Mouse (Mus musculus) kidney, adult 18-20 months (tissue): ENCODE data around the gene Pip4p1.
"Not testable (repeated sequence)": the region's sequence is repeated elsewhere in the genome, so short reads cannot be mapped to it uniquely, and the experiment has no call there.

Experiments used
- DNase-seq: peaks from one replicate; pipeline ENCODE4 v3.0.0; 2021

Gene Pip4p1

DNA sequence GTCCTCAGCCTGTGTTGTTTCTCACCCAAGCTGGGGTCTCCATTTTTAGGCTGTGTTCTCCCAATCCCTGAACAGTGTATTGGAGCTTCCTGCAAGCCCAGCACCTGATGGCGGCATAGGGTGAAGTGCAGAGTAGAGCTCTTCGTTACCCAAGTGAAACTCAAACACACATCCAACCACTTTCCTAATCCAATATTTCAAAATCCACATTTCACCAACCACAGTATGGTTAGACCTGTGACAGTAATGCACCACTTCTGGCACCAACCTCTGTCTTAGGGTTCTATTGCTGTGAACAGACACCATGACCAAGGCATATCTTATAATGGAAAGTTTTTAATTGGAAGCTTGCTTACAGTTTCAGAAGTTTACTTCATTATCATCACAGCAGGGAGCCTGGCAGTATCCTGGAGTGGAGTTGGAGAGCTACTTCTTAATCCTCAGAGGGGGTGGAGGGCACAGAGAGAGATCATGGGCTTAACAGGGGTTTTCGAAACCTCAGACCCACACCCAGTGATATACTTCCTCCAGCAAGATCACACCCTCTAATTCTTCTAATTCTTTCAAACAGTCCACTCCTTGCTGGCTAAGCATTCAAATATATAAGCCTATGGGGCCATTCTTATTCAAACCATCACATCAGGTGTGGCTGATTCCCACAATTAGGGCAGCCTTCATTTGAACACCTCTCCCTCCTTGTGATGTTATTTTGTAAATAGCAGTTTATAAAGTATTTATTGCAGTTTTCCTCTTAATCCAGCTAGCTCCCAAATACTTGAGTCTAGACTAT, 7.7 kb upstream of the Pip4p1 start:
- no peak for DNase-seq

DNA sequence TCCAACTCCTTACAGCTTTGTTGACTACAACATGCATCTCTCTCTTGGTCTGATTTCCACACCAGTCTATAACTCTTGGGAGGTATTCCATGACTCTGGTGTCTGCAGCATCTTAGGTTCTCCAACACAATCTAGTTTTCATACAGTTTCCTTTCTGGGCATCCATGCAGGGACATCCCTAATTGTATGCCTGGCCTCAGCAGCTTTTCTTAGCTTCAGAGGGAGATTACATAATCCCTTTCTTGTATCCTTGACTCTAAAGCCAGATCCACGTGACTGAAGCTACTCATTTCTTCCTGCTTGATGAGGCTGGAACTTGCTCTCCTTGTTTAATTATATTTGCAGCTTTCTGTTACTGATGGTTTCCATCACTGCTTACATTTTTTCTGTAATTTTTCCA, 6.0 kb upstream of the Pip4p1 start:
- no peak for DNase-seq

DNA sequence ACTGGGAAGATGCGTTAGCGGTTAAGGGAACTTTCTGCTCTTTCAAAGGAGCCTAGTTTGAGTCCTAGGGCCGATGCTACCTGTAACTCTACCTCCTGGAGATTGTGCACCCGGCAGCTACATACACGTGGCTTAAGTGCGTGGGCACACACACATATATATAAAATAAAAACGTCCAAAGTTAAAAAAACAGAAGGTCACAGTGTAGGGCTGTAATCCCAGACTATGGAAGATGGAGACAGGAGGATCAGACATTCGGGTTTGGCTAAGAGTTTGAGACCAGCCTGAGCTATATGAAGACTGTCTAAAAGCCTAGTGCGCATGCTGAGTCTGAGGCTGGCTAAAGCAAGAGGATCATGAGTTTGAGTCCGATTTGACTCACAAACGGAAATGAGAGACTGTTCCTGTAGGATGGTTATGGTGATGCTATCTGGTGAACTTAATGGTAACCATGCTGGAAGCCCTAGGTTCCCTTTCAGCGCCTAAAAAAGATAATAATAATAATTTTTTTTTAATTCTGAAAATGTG, 901 bp upstream of the Pip4p1 start:
- DNase-seq = no peak

DNA sequence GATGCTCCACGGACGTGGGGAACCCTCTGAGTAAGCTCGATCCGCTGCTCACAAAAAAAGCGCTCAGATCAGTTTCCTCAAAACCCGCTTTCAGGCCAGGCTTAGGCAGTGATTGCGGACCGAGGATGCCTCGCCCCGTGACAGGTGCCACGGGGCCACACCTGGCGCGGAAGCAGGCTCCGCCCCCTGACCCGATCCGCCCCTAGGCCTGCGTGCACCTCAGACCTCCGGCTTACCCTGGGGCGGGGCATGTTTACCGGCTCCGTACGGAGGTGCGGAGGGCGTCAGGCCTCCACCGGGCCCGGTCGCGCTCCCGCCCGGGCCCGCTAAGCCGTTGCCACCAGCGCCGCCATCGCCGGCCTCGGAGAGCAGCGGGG, 291 bp downstream of the Pip4p1 start:
- DNase-seq = no peak

DNA sequence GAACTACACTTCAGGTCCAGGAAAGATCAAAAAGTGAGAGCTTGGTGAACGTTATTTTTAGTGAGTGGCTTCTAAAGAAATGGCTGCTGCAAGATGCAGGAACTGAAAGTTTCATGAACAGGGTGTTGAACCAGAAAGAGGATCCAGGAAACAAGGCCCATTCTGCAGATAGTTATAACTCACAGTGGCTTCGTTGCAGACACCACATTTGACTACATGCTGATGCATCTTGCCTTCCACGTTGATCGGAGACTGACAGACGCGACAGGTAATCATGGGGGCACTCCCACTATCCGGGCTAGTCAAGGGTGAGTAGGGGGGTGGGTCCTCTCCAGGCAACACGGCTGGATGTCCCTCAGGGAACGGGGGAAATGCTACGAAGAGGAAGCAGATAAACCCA, 705 bp downstream of the Pip4p1 start:
- DNase-seq = no peak

DNA sequence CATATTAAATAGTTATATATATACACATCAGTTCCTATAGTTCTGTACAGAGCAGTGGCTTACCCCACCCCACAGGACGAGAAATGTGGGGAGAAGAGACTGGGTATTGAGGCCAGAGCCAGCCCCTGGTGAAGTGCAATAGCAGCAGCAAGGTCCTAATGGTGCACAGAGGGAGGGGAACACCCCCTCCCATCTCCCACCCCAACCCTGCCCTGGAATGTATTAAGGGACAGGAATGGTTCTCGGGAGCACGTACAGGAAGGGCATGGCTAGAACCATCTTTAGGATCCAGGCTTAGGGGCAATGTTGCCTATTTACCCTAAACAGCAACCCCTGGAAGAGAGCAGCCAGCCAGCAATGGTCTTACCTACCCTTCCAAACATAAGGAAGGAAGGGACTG, 3.3 kb downstream of the Pip4p1 start:
- no peak for DNase-seq

DNA sequence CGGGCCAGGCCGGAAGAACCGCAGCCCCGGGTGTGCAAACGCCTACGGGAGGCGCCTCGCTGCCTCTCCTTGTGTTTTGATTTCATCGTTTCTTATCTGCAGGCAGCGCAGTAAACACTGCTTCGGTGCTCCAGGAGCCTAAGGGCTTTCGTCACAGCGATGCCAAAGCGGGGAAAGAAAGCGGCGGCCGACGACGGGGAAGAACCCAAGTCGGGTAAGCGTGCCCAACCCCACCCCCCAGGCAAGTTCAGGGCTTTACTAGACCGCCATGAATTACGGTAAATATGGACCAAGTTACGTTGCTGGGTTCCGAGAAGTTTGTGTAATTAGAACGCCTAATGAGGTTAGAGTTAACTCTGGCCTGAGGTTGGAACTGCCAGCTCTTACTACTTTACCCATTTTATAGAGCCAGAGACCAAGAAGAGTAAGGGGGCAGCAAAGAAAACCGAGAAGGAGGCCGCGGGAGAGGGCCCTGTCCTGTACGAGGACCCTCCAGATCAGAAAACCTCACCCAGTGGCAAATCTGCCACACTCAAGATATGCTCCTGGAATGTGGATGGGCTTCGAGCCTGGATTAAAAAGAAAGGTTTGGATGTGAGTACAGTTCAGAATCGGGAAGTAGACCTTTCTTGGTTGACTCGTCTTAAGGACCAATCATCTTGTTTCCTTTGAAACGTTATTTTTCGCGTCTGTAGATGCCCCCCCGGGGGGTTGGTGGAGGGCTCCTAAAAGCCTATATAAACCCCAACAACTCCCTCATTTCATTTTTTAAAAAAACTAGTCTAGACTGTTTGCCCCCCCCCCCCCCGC, 5.3 kb downstream of the Pip4p1 start:
- DNase-seq = no peak

DNA sequence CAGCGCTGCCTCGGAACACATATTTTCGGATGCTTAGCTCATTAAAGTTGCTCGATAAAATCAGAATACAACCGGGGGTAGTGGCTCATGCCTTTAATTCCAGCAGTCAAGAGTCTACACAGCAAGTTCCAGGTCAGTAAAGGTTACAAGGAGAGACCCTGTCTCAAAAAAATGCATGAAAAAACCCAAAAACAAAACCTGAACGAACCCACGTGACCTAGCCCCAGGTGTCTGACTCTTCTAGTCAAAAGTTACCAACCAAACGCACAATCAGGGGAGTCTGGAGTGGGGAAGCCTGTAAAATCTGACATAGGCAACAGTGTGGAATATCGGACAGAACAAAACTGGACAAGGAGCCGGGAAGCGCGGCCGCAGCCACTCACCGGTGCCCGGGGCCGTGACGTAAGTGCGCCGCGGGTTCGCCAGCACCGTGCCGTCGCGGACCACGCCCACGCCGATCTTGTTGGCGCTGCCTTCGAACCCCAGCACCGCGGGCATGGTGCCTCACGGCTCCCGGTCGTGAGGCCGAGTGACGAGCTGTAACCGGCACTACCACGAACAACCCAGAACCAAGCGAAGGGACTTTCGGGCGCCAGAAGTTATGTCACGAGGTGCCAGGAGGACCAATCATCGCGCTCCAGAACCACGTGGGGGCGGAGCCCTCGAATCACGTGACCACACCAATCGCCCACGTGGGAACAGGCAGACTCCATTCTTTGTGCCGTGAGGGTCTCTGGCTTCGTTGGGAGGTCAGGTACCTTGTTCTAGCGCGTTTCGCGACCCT, 6.2 kb downstream of the Pip4p1 start, which contains the start of the genes Osgep and Apex1:
Gene Osgep (minus strand): TSS at position 613 of the 784 bp plus-strand sequence.
Gene Apex1 (plus strand): TSS at position 688 of the 784 bp plus-strand sequence.
- peak; percentile 98 for DNase-seq

DNA sequence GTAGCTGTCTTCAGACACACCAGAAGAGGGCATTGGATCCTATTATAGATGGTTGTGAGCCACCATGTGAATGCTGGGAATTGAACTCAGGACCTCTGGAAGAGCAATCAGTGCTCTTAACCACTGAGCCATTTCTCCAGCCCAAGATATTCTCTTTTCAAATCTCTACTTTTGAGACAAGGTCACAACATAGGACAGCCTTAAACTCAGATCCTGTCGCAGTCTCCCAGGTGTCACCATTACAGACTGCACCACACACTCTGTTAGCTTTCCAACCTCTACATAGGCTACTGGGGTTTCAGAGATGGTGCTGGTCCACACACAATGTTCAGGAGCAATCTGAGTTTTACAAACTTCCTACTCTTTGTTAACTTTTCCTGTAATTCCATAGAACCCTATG, 7.2 kb downstream of the Pip4p1 start:
- DNase-seq = not testable (repeated sequence)

DNA sequence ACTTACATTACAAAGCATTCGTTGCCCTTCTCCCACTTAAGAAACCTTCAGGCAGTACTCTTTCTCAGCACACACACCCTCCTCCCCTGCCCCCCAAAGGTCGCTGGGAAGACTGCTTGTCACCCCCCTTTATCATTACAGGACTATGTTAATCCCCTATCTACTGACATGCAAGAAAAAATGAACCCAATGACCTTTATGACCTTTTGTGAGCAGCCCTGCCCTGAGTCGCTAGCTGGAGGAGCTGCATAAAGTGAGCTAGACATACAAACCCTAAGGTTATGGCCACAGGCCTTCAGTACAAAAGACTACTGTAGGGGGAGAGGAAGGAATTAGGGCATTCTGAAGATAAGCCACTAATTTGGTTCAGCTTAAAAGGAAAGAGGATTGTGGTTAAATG, 19.3 kb downstream of the Pip4p1 start:
- DNase-seq = no peak

DNA sequence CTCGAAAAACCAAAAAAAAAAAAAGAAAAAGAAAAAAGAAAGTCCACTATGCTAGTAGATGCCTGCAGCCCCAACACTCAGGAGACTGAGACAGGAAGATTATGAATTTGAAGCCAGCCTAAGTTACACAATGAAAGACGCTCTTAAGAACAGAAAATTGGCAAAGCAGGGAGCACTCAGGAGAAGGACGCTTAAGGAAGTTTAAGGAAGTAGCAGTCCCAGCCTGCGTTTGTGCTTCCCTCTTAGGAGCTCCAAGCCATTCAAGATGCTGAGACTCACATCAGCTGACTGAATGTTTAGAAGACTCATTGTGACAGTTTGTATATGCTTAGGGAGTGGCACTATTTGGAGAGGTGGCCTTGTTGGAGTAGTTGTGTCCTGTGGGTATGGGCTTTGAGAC, 22.5 kb downstream of the Pip4p1 start:
- no peak for DNase-seq

DNA sequence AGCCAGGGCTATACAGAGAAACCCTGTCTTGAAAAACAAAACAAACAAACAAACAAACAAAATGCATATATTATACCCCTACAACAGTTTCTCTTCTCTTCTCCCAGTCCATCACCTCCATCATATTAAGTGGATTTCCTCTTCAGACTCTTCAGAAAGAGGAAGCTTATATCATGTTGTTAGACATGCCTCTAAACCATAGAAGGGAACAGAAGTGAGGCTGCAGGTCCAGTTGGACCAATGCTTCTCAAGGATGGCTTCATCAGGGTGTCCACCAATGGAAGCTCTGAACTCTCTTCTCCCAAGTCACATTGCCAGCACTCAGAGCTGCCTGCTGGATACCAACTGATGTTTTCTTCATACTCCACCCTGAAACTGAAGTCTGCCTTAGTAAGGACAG, 25.3 kb downstream of the Pip4p1 start:
- DNase-seq = not testable (repeated sequence)

DNA sequence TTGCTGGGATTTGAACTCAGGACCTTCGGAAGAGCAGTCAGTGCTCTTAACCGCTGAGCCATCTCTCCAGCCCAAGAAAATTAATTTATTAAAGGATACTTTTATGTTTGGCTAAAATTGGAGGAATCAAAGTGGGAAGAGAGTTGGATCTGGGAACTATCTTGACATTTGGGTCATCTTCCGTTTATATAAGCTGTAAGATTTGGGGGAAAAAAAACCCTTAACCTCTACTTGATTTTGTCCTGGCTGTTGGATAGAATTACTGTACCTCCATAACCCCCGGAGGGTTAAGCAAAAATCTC, 25.9 kb downstream of the Pip4p1 start:
- DNase-seq = no peak

DNA sequence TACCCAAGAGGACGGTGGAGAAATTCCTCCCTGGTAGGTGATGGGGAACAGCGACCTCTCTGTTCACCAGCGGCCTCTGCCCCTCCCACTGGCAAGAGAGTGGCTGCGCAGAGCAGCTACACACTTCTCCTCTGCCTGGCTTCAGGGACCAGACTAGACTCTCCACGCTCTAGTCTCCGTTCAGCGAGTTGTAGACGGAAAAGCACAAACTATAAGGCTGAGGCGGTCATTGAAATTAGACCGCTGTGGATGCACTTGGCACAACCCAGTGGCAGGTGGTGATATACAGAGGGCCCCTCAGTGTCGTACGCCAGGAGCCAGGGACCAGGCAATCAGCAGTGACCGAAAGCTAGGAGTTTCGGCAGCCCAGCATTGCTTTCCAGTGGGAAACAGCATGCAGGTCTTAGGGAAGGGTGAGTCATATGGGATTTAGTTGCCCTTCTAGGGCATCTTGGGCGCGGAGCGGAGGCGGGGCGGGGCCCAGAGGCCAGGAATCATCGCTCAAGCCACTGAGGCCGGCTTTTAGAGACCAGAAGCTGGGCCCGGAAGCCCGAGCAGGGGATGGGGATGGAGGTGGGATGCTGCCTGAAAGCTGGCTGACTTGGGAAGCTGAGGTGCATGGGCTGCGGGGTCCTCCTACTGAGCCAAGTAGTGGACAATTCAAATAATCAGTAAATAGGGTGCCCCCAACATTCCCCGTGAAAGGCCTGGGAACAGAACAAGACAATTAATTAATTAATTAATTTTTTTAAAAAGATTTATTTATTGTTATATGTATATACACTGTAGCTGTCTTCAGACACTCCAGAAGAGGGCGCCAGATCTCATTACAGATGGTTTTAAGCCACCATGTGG, 26.5 kb downstream of the Pip4p1 start:
- peak; percentile 21 for DNase-seq

DNA sequence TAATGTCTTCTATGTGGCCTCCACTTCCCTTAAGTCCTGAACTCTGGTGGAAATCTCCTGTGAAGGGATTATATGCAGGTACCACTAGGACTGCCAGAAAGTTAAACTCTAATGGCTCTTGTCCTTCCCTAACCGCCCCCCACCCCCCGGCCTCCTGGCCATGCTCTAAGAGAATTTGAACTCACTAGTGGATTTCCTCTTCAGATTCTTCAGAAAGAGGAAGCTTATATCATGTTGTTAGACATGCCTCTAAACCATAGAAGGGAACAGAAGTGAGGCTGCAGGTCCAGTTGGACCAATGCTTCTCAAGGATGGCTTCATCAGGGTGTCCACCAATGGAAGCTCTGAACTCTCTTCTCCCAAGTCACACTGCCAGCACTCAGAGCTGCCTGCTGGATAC, 32.7 kb downstream of the Pip4p1 start:
- not testable (repeated sequence) for DNase-seq

DNA sequence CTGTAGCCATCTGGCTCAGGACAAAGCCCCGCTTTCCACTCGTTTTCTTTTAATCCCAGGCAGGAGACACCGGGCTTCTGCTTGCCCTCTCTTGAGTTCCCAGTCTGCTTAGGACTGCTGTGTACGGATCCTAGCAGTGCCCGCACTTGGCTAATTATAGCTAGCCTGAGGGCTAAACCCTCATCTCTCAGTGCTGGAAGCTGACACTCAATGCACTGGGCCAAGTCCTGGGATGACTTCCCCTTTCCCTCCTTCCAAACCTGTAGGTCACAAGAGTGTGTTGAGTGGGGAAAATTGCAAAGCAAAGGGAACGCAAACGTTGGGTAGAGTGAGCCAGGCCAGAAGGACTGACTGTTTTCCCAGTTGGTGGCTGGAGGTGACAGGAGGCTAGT, 33.3 kb downstream of the Pip4p1 start, which contains the start of gene Klhl33:
Gene Klhl33 (minus strand): TSS at position 134 of the 392 bp plus-strand sequence.
- DNase-seq = no peak

DNA sequence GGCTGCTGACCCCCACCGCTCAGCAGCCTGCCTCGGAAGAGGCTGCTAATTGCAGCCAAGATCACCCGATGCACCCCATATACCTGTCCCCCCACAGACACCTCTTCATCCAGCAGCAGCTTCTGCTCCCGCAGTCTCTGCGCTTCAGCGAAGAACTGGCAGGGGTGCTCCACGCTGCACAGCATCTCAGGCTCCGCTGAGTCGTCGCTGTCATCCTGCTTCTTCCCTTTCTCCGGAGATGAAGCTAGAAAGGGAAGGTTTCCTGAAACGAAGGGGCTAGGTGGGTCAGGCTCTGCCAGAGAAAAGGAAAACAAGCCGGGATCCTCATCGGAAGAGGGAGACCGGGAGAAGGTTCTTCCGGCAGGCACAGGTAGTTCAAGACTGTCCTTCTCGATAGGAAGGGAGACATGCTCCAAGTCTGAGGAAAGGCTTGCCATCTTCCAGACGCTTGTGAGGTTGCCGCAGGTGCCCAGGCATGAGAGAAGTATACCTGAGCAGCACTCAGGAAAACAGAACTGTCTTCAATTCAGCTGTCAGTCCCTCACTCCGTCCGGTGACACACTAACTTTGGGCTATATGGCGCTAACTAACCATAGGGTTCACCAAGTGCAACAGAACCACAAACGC, 33.8 kb downstream of the Pip4p1 start:
- no peak for DNase-seq

DNA sequence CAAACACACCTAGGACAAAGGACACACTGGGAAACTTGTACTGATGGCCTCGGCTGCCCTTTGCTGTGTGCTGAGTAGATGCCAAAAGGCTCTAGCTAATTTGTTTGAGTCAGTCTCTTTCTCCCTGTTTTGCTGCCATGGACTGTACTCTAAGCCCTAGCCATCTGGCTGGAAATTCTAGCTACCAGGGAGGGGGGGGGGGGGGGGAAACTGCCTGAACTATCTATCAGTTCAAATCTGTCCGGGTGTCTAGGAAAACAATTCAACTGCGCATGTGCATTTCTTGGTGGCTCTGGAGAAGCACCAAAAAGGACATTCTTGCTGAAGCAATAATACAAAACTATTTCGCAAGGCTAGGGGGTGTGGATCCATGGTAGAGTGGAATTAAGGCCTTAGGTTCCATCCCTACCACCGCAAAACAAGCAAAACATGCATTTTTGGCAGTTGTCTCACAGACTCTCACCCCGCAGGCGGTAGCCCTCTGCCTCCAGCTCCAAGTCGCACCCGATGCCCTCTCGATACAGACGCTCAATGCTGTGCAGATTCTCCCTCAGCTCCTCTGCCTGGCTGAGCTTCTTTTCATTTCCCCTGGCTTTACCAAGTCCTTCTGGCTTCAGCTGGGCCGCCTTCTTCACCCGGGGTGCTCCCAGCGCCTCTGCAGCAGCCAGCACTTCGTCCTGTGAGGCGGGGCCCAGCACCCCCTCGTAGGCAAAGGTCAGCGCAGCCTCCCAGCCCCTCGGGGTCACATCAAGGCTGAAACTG, 34.5 kb downstream of the Pip4p1 start:
- DNase-seq = peak; percentile 42

DNA sequence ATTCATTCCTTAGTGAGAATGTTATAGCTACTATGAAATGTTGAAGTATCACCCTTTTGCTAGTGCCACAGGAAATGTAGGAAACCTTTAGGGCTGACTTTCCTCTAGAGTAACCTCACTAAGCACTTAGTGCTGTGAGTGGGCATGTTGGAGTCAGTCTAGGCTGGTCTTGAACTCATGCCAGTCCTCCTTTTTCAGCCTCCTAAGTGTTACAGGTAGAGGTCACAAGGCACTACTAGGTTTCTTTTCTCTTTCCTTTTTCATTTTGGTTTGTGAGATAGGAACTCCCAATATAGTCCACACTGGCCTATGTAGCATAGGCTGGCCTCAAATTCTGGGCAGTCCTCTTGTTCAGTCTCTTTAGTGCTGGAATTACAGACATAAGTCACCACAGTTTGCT, 35.2 kb downstream of the Pip4p1 start:
- DNase-seq = no peak

DNA sequence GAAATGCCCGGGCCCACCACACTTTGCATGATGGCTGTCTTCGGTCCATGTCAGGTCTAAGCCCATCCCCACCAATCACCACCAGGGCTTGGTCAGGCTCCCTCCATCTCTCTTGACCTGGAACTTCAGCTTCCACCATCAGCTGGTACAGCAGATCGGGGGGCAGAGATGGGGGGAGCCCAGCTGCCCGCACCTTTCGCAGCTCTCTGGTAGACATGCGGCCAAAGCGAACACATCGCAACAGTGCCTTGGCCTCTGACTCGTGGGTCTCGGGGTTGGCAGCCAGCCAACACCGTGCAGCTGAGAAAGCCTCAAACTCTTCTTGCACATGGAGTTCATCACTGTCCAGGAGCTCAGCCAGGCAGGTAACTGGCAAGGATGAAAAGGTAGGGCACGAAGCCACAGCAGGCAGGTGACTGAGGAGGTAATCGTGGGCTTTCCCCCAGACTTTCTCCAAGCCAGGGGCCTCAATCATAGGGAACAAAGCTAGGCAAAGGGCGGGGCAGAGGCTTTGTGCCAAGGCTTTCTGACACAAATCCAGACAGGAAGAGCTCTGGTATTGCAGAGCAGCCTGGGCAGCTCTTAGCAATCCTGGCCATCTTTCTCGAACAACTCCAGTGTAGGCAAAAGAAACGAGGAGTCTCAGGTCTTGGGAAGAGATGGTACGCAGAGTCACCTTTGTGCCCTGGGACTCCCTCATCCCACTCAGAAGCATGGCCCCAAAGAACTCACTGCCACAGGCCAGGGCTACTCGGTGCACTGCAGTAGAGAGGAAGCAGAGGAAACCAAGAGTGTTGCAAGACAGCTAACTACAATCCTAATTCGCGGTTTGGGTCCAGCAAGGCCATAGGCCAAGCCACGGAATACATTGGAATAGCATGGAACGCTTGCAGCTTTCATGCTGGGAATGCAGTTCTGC, 37.9 kb downstream of the Pip4p1 start:
- no peak for DNase-seq
